Mouse (Mus musculus): ENCODE data around the gene 1810009J06Rik. TPM values are rescaled to one million over a fixed set of nuclear protein-coding genes. Genes with fewer than 3 reads are reported as not detected.
"Not testable (repeated sequence)": the region's sequence is repeated elsewhere in the genome, so short reads cannot be mapped to it uniquely, and the experiment has no call there.

Gene 1810009J06Rik
- not detected for total RNA-seq (2021)
- long read RNA-seq, experiment 1, result 0 reads
- long read RNA-seq, experiment 2, result 0 reads

GRCm38 (mm10) chr6:40964454-40964853 is at the start of gene 1810009J06Rik:
Gene 1810009J06Rik (plus strand): TSS chr6:40964754.
- DNase-seq (ENCODE audit: low spot score in 2 of 2), result not testable (repeated sequence)

GRCm38 (mm10) chr6:40919954-40920353 is 44.6 kb upstream of the 1810009J06Rik start:
- DNase-seq (ENCODE audit: low spot score in 2 of 2), result no peak

DNA sequence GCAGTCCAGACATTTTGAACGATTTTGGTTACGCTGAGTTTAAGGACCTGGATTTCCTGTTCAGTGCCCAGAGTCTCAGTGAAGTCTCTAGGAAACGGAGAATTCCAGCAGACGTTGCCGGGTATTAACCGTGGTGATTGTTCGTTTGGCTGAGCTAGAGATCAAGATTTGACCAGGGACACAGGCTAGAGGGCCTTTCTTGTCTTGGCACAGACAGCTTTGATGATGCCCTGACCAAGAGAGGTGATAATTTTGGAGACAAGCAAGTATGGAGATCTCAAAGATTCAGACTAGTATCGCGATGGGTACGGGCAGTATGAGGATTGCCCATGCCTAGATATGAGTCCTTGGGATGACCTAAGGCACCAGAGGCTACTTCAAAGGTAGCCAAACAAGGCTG is 24.1 kb upstream of the 1810009J06Rik start, which contains the start of gene 1700074P13Rik:
TSS of gene 1700074P13Rik (minus strand) at position 101 of the 400 bp plus-strand sequence.
- DNase-seq (ENCODE audit: low spot score in 2 of 2), result no peak

DNA sequence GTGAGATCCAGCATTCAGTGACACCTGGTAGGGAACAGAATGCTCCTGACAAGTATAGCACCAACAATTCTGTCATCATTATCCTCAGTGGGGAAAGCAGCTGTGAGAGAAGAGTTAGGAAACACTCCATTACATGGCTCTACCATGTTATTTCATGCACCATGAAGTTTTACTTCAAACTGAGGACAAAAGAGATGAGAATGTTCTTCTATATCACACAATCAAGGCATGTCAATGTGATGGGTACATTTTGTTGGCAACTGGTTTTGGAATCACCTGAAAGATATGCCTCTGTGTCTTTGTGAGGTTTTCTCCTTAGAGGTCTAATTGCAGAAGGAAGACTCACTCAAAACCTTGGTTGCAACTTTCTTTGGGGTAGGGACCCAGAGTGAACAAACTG is 12.8 kb upstream of the 1810009J06Rik start, which contains the start of gene Gm4744:
TSS of gene Gm4744 (minus strand) at position 101 of the 400 bp plus-strand sequence.
- no peak for DNase-seq (ENCODE audit: low spot score in 2 of 2)

GRCm38 (mm10) chr6:40953716-40954115 is 10.8 kb upstream of the 1810009J06Rik start:
- DNase-seq (ENCODE audit: low spot score in 2 of 2), result no peak

GRCm38 (mm10) chr6:40999379-40999778 is 34.8 kb downstream of the 1810009J06Rik start, which contains the start of gene Gm2663:
Gene Gm2663 (minus strand): TSS chr6:40999479.
- not testable (repeated sequence) for DNase-seq (ENCODE audit: low spot score in 2 of 2)

DNA sequence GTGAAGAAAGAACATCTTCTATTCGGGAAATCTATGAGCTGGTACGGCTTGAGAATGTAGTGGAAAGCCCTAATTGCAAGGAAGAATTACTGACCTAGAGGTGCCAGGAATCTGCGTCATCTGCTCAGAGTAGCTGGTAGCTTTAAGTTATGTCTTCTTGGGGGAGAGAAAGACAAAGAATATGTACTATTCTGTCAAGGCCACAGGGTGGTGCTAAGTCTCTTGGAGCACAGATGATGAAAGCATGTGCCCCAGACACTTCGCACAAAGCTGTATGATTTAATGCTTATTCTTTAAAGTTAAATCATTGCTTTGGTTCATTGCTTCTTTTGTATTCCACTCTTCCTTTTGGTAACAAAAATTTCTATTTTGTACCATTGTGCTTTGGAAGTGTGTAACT is 50.5 kb downstream of the 1810009J06Rik start:
- no peak for DNase-seq (ENCODE audit: low spot score in 2 of 2)

Other genes with a start within 250 kb of the 1810009J06Rik start
- gene Moxd2, start 77.3 kb upstream of the 1810009J06Rik start, total RNA-seq (2021), result not detected
- not detected for gene Prss58, start 64.4 kb upstream of the 1810009J06Rik start, total RNA-seq (2021)
- not detected for gene 1700074P13Rik, start 24.2 kb upstream of the 1810009J06Rik start, total RNA-seq (2021)
- not detected for gene Gm4744, start 12.9 kb upstream of the 1810009J06Rik start, total RNA-seq (2021)
- not detected for gene Gm2663, start 34.7 kb downstream of the 1810009J06Rik start, total RNA-seq (2021)
- not detected for gene 2210010C04Rik, start 70.8 kb downstream of the 1810009J06Rik start, total RNA-seq (2021)